Mouse (Mus musculus) kidney, embryonic 16.5 days (tissue): ENCODE measurements around the gene Washc1. TPM values are rescaled to one million over a fixed set of nuclear protein-coding genes. Genes with fewer than 3 reads are reported as not detected.
"Not testable (repeated sequence)": the region's sequence is repeated elsewhere in the genome, so short reads cannot be mapped to it uniquely, and the experiment has no call there.

Experiments used
- ATAC-seq: fragments of 200-750 bp; cut with Nextera tagmentation; 2 replicates; pipeline ENCODE4 v1.8.0; 2017; ENCODE audit warnings: moderate TSS enrichment; ENCODE audit not compliant: low FRiP score, low TSS enrichment
- H3K27ac ChIP-seq: fragments of 300-500 bp; sonication (generic); 2 replicates; pipeline ENCODE4 v1.5.1; 2014; ENCODE audit warnings: low read length
- H3K27me3 ChIP-seq: fragments of 300-500 bp; sonication (generic); 2 replicates; pipeline ENCODE4 v1.6.1; 2014; ENCODE audit warnings: low read length, control low read depth, mixed read lengths; ENCODE audit not compliant: insufficient read depth
- H3K36me3 ChIP-seq: fragments of 300-500 bp; sonication (generic); 2 replicates; pipeline ENCODE4 v1.6.1; 2014; ENCODE audit warnings: low read length, control low read depth, mixed read lengths; ENCODE audit not compliant: insufficient read depth
- H3K4me1 ChIP-seq: fragments of 300-500 bp; sonication (generic); 2 replicates; pipeline ENCODE4 v1.6.1; 2014; ENCODE audit warnings: low read length, control low read depth, mixed read lengths; ENCODE audit not compliant: insufficient read depth
- H3K4me2 ChIP-seq: fragments of 300-500 bp; sonication (generic); replicated peaks from 2 replicates; pipeline ENCODE4 v1.6.1; 2014; ENCODE audit warnings: low read depth, low read length
- H3K4me3 ChIP-seq: fragments of 300-500 bp; sonication (generic); 2 replicates; pipeline ENCODE4 v1.5.1; 2014; ENCODE audit warnings: mild to moderate bottlenecking, low read length
- H3K9ac ChIP-seq: fragments of 300-500 bp; sonication (generic); replicated peaks from 2 replicates; pipeline ENCODE4 v1.6.1; 2014; ENCODE audit warnings: low read length
- H3K9me3 ChIP-seq: fragments of 300-500 bp; sonication (generic); 2 replicates; pipeline ENCODE4 v1.6.1; 2016; ENCODE audit warnings: low read length, control low read depth
- WGBS: fragments of 180-500 bp; shearing (Covaris S2); extraction: QIAGEN DNeasy Blood & Tissue Kit; methylation state at CpG from one replicate; pipeline ENCODE4 v1.1.7; 2014; 5-methylcytosine and 5-hydroxymethylcytosine counted together
- polyA plus RNA-seq: library from polyadenylated mRNA; unstranded; fragments of >200 nt; fragmentation: Nextera tagmentation; extraction: Ambion mirVana; gene quantifications from 2 replicates; pipeline ENCODE4 v1.2.1, GENCODE M21; 2015

Gene Washc1
- polyA plus RNA-seq, 1 experiment from 2014 or later: 50.7 TPM

- WGBS: 98% methylated on average over 4 of the region's 4 CpGs
- 0 out of 2 replicates have a peak, but pooled peaks have one; percentile 19 for ATAC-seq
Measured at GRCm38 (mm10) chr17:66131212-66131611, 19.9 kb downstream of the Washc1 start.

DNA sequence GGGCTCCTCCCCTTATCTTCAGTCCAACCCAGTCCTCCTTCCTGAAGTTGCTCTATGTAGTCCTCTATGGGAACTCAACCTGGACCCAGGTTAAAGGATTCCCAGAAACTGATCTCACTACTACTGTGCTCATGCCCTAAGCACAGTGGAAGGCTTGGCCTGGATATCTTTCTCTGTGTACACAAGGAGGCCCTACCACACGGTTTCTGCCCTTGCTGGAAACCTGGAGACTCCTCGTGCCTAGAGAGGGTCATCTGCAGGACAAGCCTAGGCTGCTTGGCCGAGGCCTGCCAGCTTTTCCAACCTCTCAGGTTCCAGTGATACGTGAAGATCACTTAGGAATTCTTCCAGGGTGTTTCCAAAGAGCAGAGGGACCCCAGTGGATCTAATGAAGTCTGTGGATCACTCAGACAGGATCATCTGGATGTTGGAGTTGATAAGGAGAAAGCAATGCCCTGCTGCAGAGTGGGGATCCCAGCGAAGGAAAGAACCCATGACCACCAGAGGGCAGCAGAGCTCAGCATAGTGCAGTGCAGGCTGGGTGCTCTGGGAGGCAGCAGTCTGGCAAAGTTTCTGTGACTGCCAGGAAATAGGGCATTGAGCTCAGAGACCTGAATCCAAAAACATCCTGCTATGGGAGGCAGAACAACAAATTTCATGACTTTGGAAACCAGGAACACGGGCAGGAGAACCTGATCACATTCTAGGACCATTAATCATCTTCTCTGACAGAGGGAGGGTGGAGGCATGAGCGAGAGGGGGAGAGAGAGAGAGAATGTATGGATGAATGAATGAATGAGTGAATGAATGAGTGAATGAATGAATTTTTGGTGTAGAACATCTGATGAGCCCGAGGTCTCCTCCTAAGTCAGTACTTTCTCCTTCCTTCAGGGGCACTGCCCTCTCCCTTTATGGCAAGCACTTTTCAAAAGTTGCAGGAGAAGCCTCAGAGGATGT is 41.6 kb downstream of the Washc1 start:
- peak; percentile 62; the same call in 1 of the 2 replicates for ATAC-seq
- H3K4me3 ChIP-seq, H3K27ac ChIP-seq, H3K9ac ChIP-seq, H3K4me1 ChIP-seq, H3K27me3 ChIP-seq, H3K4me2 ChIP-seq, H3K9me3 ChIP-seq: not testable (repeated sequence)
- WGBS: 66% methylated on average over 5 of the region's 8 CpGs
- H3K36me3 ChIP-seq: peaks cover 40% of the 10 kb centered on the region

More at GRCm38 (mm10) chr17:66131212-66131611, 19.9 kb downstream of the Washc1 start:
- Histone ChIP-seq H3K27me3 (no peaks in the 10 kb centered on the region), H3K4me2 (no peak overlapping the region), H3K4me1 (no peaks in the 10 kb centered on the region), H3K36me3 (peaks cover 68% of the 10 kb centered on the region), H3K4me3 (no peak overlapping the region), H3K9ac (no peak overlapping the region), H3K27ac (no peak overlapping the region), H3K9me3 (peaks cover 4% of the 10 kb centered on the region; the same call in 1 of the 2 replicates)

GRCm38 (mm10) chr17:66153735-66154423 is 42.5 kb downstream of the Washc1 start:
- ATAC-seq: peak; percentile 72
- not testable (repeated sequence) for H3K4me1 ChIP-seq

GRCm38 (mm10) chr17:66154876-66155275 is 43.5 kb downstream of the Washc1 start:
- Histone ChIP-seq H3K4me1 (no peaks in the 10 kb centered on the region), H3K9ac (no peak overlapping the region), H3K36me3 (peaks cover 22% of the 10 kb centered on the region; the same call in 1 of the 2 replicates), H3K4me3 (no peak overlapping the region), H3K27ac (no peak overlapping the region), H3K27me3 (no peaks in the 10 kb centered on the region), H3K9me3 (no peaks in the 10 kb centered on the region), H3K4me2 (no peak overlapping the region)
- WGBS: 88% methylated on average over 1 of the region's 2 CpGs
- ATAC-seq: no peak

More at GRCm38 (mm10) chr17:66153735-66154423, 42.5 kb downstream of the Washc1 start:
- not testable (repeated sequence) for H3K27ac ChIP-seq, H3K4me3 ChIP-seq, H3K4me2 ChIP-seq, H3K9me3 ChIP-seq, H3K9ac ChIP-seq, H3K27me3 ChIP-seq
- WGBS: 60% methylated on average over 4 of the region's 4 CpGs
- H3K36me3 ChIP-seq: peaks cover 31% of the 10 kb centered on the region

- ATAC-seq: no peak
- no peaks in the 10 kb centered on the region for H3K36me3 ChIP-seq
- no peaks in the 10 kb centered on the region for H3K27me3 ChIP-seq
- H3K4me3 ChIP-seq: no peak overlapping the region
- H3K4me2 ChIP-seq: no peak overlapping the region
- 90% methylated on average over 5 of the region's 5 CpGs for WGBS
- H3K27ac ChIP-seq: no peak overlapping the region
- no peaks in the 10 kb centered on the region for H3K4me1 ChIP-seq
- peaks cover 8% of the 10 kb centered on the region for H3K9me3 ChIP-seq
- no peak overlapping the region for H3K9ac ChIP-seq
Measured at GRCm38 (mm10) chr17:66158271-66158670, 46.9 kb downstream of the Washc1 start.

GRCm38 (mm10) chr17:66167141-66167540 is 55.8 kb downstream of the Washc1 start:
- not testable (repeated sequence) for H3K4me2 ChIP-seq, H3K36me3 ChIP-seq, ATAC-seq, H3K4me1 ChIP-seq, H3K9me3 ChIP-seq, H3K4me3 ChIP-seq, H3K27ac ChIP-seq, H3K27me3 ChIP-seq, H3K9ac ChIP-seq
- 96% methylated on average over 5 of the region's 5 CpGs for WGBS

Other genes starting within 250 kb of the Washc1 start
- gene Ralbp1, start 225.7 kb upstream of the Washc1 start, polyA plus RNA-seq: 68.7 and 71.0 TPM in 2 replicates
- gene Twsg1, start 160.3 kb upstream of the Washc1 start, polyA plus RNA-seq: 131 and 136 TPM in 2 replicates
- 24.1 and 28.0 TPM in 2 replicates for gene Ankrd12, start 34.5 kb upstream of the Washc1 start, polyA plus RNA-seq
- gene Ndufv2, start 10.0 kb upstream of the Washc1 start, polyA plus RNA-seq: 385 and 423 TPM in 2 replicates
- gene Ddx11, start 12.0 kb downstream of the Washc1 start, polyA plus RNA-seq: 22.4 and 25.4 TPM in 2 replicates